Mouse (Mus musculus) thymus, adult 2 months (tissue): ENCODE measurements around the gene Scn10a.

Source experiments
- CTCF ChIP-seq: fragments of 200-500 bp; IDR thresholded peaks from 2 replicates; pipeline ENCODE4 v1.5.1; 2012; ENCODE audit warnings: mild to moderate bottlenecking, control low read depth, low read length, moderate library complexity, borderline replicate concordance; ENCODE audit not compliant: control insufficient read depth, poor library complexity, insufficient read depth; ENCODE audit errors: extremely low read depth
- POLR2A ChIP-seq: fragments of 200-500 bp; IDR thresholded peaks from 2 replicates; pipeline ENCODE4 v1.6.1; 2012; ENCODE audit warnings: mild to moderate bottlenecking, low read length, control low read depth, moderate library complexity; ENCODE audit not compliant: control insufficient read depth, poor library complexity, insufficient read depth; ENCODE audit errors: extremely low read depth

DNA sequence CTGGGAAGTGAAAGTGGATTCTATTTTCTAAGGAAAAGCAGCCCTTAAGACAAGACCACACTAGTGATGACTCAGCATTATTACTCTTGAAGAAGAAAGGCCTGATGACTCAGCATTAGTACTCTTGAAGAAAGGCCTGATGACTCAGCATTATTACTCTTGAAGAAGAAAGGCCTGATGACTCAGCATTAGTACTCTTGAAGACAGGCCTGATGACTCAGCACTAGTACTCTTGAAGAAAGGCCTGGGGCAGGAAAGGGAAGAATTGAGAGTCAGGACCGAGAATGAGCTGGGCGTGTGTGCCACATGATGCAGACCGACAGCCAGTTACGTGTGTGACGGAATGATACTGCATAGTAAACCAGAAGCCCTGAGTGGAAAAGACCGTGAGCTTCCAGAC, 77.1 kb downstream of the Scn10a start:
- TF ChIP-seq CTCF (no peak), POLR2A (no peak)
